Mouse (Mus musculus) thymus, postnatal 36 days (tissue): Measurements from ENCODE around the gene Slc44a4.
"Not testable (repeated sequence)": the region's sequence is repeated elsewhere in the genome, so short reads cannot be mapped to it uniquely, and the experiment has no call there.

Experiments
- DNase-seq, 2 experiments: peaks; one replicate each; pipeline ENCODE4 v3.0.0; 2022; ENCODE audit warnings: mixed read lengths in 2 of 2

Gene Slc44a4

GRCm38 (mm10) chr17:34962841-34963240 is 48.6 kb downstream of the Slc44a4 start:
- no peak for DNase-seq

GRCm38 (mm10) chr17:34964640-34965049 is 50.4 kb downstream of the Slc44a4 start:
- DNase-seq: no peak

- no peak for DNase-seq
These were observed 51.4 kb downstream of the Slc44a4 start for GRCm38 (mm10) chr17:34965627-34966026.

GRCm38 (mm10) chr17:34969822-34970221 is 55.6 kb downstream of the Slc44a4 start, which contains the start of gene Gm20481:
Gene Gm20481, plus strand, starts transcription at chr17:34969912.
- not testable (repeated sequence) for DNase-seq

- DNase-seq: not testable (repeated sequence)
These were observed 56.6 kb downstream of the Slc44a4 start for GRCm38 (mm10) chr17:34970850-34971249.

- not testable (repeated sequence) for DNase-seq
These were observed 57.4 kb downstream of the Slc44a4 start for GRCm38 (mm10) chr17:34971694-34972068.

GRCm38 (mm10) chr17:34972069-34972749 is 57.9 kb downstream of the Slc44a4 start, which contains the start of the genes Hspa1a and Hspa1l:
Gene Hspa1a, minus strand, starts transcription at chr17:34972156.
Gene Hspa1l, plus strand, starts transcription at chr17:34972703.
- peak; percentile 64 to 65 for DNase-seq

GRCm38 (mm10) chr17:34975581-34976492 is 61.6 kb downstream of the Slc44a4 start:
- DNase-seq: no peak

- no peak for DNase-seq
These were observed 62.7 kb downstream of the Slc44a4 start for GRCm38 (mm10) chr17:34977000-34977399.

- DNase-seq: no peak
These were observed 64.0 kb downstream of the Slc44a4 start for GRCm38 (mm10) chr17:34978239-34978638.

- no peak for DNase-seq
These were observed 65.4 kb downstream of the Slc44a4 start for GRCm38 (mm10) chr17:34979631-34980030.
